In genomic region chr6:91506036-91506435, GRCm38 (mm10) we compare ENCODE assay signal across 16 mouse cellular contexts. TPM values are rescaled to one million over a fixed set of nuclear protein-coding genes. Genes with fewer than 3 reads are reported as not detected.
DNase-seq lines count a peak whose midpoint lies in the region; ATAC-seq and TF ChIP-seq lines count a peak whose summit lies in the region.
"Had no signal": no experiment of that assay in that cellular context is flagged by ENCODE, and none has a peak within 500 bp of the region (broad histone marks: within the 10 kb centered on the region; RNA-seq: fewer than 3 reads in every experiment).

No protein-coding gene starts in this region.

- WGBS in lung, postnatal 0 days = 82% methylated on average over 5 of the region's 5 CpGs
- WGBS in forebrain, embryonic 15.5 days = 98% methylated on average over 5 of the region's 5 CpGs

- peak; percentile 32 for DNase-seq in lung, postnatal 0 days (ENCODE audit: low spot score)
- no peak for DNase-seq in lung, postnatal 14 days
- peak; percentile 68 to 72 for DNase-seq in thymus, postnatal 10 days (ENCODE audit: low spot score in 2 of 2)
- DNase-seq in layer of hippocampus, adult 9-11 months = no peak
- no peak for DNase-seq in adrenal gland, adult 18-20 months (ENCODE audit: low spot score in 2 of 2)
- DNase-seq: adrenal gland, postnatal 14 days; B cell, adult 2 months; cerebellum, adult 18-20 months; heart, postnatal 36 days; lung, embryonic 14.5 days had no signal

- H3K27ac ChIP-seq in lung, postnatal 0 days (ENCODE audit: low read length) = no peak overlapping the region
- no peak overlapping the region for H3K27ac ChIP-seq in forebrain, embryonic 15.5 days (replicated peaks)
- H3K27ac ChIP-seq: forebrain, embryonic 13.5 days had no signal

- H3K4me2 ChIP-seq in lung, postnatal 0 days (replicated peaks; ENCODE audit: low read depth, low read length) = no peak overlapping the region
- H3K4me2 ChIP-seq in forebrain, embryonic 15.5 days (replicated peaks) = no peak overlapping the region
- H3K4me2 ChIP-seq: forebrain, embryonic 13.5 days; lung, embryonic 14.5 days had no signal

- no peak for TF ChIP-seq EP300 in lung, postnatal 0 days (IDR thresholded peaks at IDR 0.05)

- TF ChIP-seq CTCF in lung, postnatal 0 days (IDR thresholded peaks at IDR 0.05) = no peak

- no peak for ATAC-seq in lung, postnatal 0 days
- ATAC-seq in granulocyte monocyte progenitor cell, adult 5-6 weeks (replicated peaks; ENCODE audit: poor library complexity, severe bottlenecking) = peak; percentile 94
- ATAC-seq in forebrain, embryonic 15.5 days (replicated peaks) = no peak
- ATAC-seq: forebrain, embryonic 13.5 days; intestine, embryonic 16.5 days; Patski had no signal

- no peaks in the 10 kb centered on the region for H3K4me1 ChIP-seq in lung, postnatal 0 days (ENCODE audit: insufficient read depth, low read depth, low read length)
- peaks cover 60% of the 10 kb centered on the region for H3K4me1 ChIP-seq in megakaryocyte, embryonic 14.5 days
- H3K4me1 ChIP-seq in forebrain, embryonic 15.5 days = no peaks in the 10 kb centered on the region
- H3K4me1 ChIP-seq: forebrain, embryonic 13.5 days had no signal

- no peaks in the 10 kb centered on the region for H3K27me3 ChIP-seq in lung, postnatal 0 days (replicated peaks; ENCODE audit: insufficient read depth, low read length)
- H3K27me3 ChIP-seq in megakaryocyte, embryonic 14.5 days (replicated peaks) = no peaks in the 10 kb centered on the region
- H3K27me3 ChIP-seq in forebrain, embryonic 15.5 days = no peaks in the 10 kb centered on the region
- H3K27me3 ChIP-seq: forebrain, embryonic 13.5 days; Patski had no signal

- no peaks in the 10 kb centered on the region for H3K9me3 ChIP-seq in lung, postnatal 0 days (ENCODE audit: low read length)
- H3K9me3 ChIP-seq in megakaryocyte, embryonic 14.5 days = peaks cover 4% of the 10 kb centered on the region
- no peaks in the 10 kb centered on the region for H3K9me3 ChIP-seq in forebrain, embryonic 15.5 days
- H3K9me3 ChIP-seq: forebrain, embryonic 13.5 days had no signal

- no peak overlapping the region for H3K4me3 ChIP-seq in lung, postnatal 0 days (ENCODE audit: low read depth, low read length)
- H3K4me3 ChIP-seq in megakaryocyte, embryonic 14.5 days (replicated peaks) = peak overlapping the region; percentile 50
- no peak overlapping the region for H3K4me3 ChIP-seq in forebrain, embryonic 15.5 days
- H3K4me3 ChIP-seq: forebrain, embryonic 13.5 days had no signal

- H3K9ac ChIP-seq in lung, postnatal 0 days (replicated peaks; ENCODE audit: low read depth) = no peak overlapping the region
- no peak overlapping the region for H3K9ac ChIP-seq in forebrain, embryonic 15.5 days (replicated peaks)
- H3K9ac ChIP-seq: forebrain, embryonic 13.5 days; lung, embryonic 14.5 days had no signal

- H3K36me3 ChIP-seq in lung, postnatal 0 days (ENCODE audit: insufficient read depth, low read length) = peaks cover 61% of the 10 kb centered on the region
- H3K36me3 ChIP-seq in megakaryocyte, embryonic 14.5 days (replicated peaks; ENCODE audit: low read length) = peaks cover 81% of the 10 kb centered on the region
- peaks cover 68% of the 10 kb centered on the region for H3K36me3 ChIP-seq in forebrain, embryonic 15.5 days

RNA-seq across cellular contexts. Expression of gene Xpc, which starts 9.7 kb away (rescaled TPM):
- polyA plus RNA-seq in lung, postnatal 0 days (2015; fragmentation: Nextera tagmentation; extraction: Ambion mirVana) = 18.5 and 18.6 TPM in 2 replicates
- 38.4 TPM in 2 replicates for total RNA-seq in granulocyte monocyte progenitor cell, adult 5-6 weeks (2014; fragmentation: Nextera tagmentation)
- 63.3 and 64.4 TPM in 2 replicates for total RNA-seq in granulocyte monocyte progenitor cell, adult 5-6 weeks (2017)
- polyA plus RNA-seq in megakaryocyte, embryonic 14.5 days (2012; ENCODE audit: insufficient read depth, low replicate concordance) = 0.45 and 3.5 TPM in 2 replicates
- 20.8 and 21.7 TPM in 2 replicates for polyA plus RNA-seq in forebrain, embryonic 15.5 days (2015; fragmentation: Nextera tagmentation; extraction: Ambion mirVana)
- 10 to 100 TPM; 13.1 to 16.5 TPM for total RNA-seq in adrenal gland, adult 18-20 months (2021)

RNA-seq across cellular contexts. Expression of gene Lsm3, which starts 9.7 kb away (rescaled TPM):
- 94.1 and 101 TPM in 2 replicates for polyA plus RNA-seq in lung, postnatal 0 days (2015; fragmentation: Nextera tagmentation; extraction: Ambion mirVana)
- total RNA-seq in granulocyte monocyte progenitor cell, adult 5-6 weeks (2014; fragmentation: Nextera tagmentation) = 221 and 276 TPM in 2 replicates
- total RNA-seq in granulocyte monocyte progenitor cell, adult 5-6 weeks (2017) = 454 and 490 TPM in 2 replicates
- polyA plus RNA-seq in megakaryocyte, embryonic 14.5 days (2012; ENCODE audit: insufficient read depth, low replicate concordance) = 10.3 TPM in 1 of 2 replicates, not detected in the other
- 181 and 185 TPM in 2 replicates for polyA plus RNA-seq in forebrain, embryonic 15.5 days (2015; fragmentation: Nextera tagmentation; extraction: Ambion mirVana)
- total RNA-seq in adrenal gland, adult 18-20 months (2021) = 10 to 100 TPM; 36.4 to 40.5 TPM

RNA-seq across cellular contexts. Expression of gene Tmem43, which starts 32.5 kb away (rescaled TPM):
- polyA plus RNA-seq in lung, postnatal 0 days (2015; fragmentation: Nextera tagmentation; extraction: Ambion mirVana) = 59.3 and 69.4 TPM in 2 replicates
- total RNA-seq in granulocyte monocyte progenitor cell, adult 5-6 weeks (2014; fragmentation: Nextera tagmentation) = 63.2 and 76.0 TPM in 2 replicates
- 59.3 and 77.7 TPM in 2 replicates for total RNA-seq in granulocyte monocyte progenitor cell, adult 5-6 weeks (2017)
- polyA plus RNA-seq in megakaryocyte, embryonic 14.5 days (2012; ENCODE audit: insufficient read depth, low replicate concordance) = 1.5 and 3.9 TPM in 2 replicates
- 54.1 and 57.0 TPM in 2 replicates for polyA plus RNA-seq in forebrain, embryonic 15.5 days (2015; fragmentation: Nextera tagmentation; extraction: Ambion mirVana)
- total RNA-seq in adrenal gland, adult 18-20 months (2021) = 10 to 100 TPM; 45.9 to 55.6 TPM

RNA-seq across cellular contexts. Expression of gene Chchd4, which starts 32.7 kb away (rescaled TPM):
- polyA plus RNA-seq in lung, postnatal 0 days (2015; fragmentation: Nextera tagmentation; extraction: Ambion mirVana) = 16.3 and 16.5 TPM in 2 replicates
- total RNA-seq in granulocyte monocyte progenitor cell, adult 5-6 weeks (2014; fragmentation: Nextera tagmentation) = 23.4 and 30.7 TPM in 2 replicates
- 24.6 and 24.9 TPM in 2 replicates for total RNA-seq in granulocyte monocyte progenitor cell, adult 5-6 weeks (2017)
- 0.79 and 6.6 TPM in 2 replicates for polyA plus RNA-seq in megakaryocyte, embryonic 14.5 days (2012; ENCODE audit: insufficient read depth, low replicate concordance)
- 33.4 and 34.5 TPM in 2 replicates for polyA plus RNA-seq in forebrain, embryonic 15.5 days (2015; fragmentation: Nextera tagmentation; extraction: Ambion mirVana)
- 10 to 100 TPM; 19.5 to 21.5 TPM for total RNA-seq in adrenal gland, adult 18-20 months (2021)

Comparison
In these comparisons a context has a peak if more than half of its experiments do, and no peak if none do; other contexts are left out.
1. DNase-seq: peak in lung, postnatal 0 days (single experiment) and thymus, postnatal 10 days (2 of 2); none in lung, postnatal 14 days (single experiment), layer of hippocampus, adult 9-11 months (single experiment) and adrenal gland, adult 18-20 months (0 of 2).
2. RNA of gene Tmem43, which starts 32.5 kb away (polyA plus RNA-seq): 59.3 to 69.4 TPM in lung, postnatal 0 days and 54.1 to 57.0 TPM in forebrain, embryonic 15.5 days; 1.5 to 3.9 TPM in megakaryocyte, embryonic 14.5 days; every median in the first group is over 10 times any median in the second.